Mouse (Mus musculus): ENCODE results near the gene Tmub1. TPM values are rescaled to one million over a fixed set of nuclear protein-coding genes. Genes with fewer than 3 reads are reported as not detected.

Gene Tmub1
- polyA plus RNA-seq, 1 experiment = 49.5 TPM

- peak; percentile 70 for DNase-seq
- TF ChIP-seq POLR2A (IDR thresholded peaks at IDR 0.05; ENCODE audit: borderline replicate concordance, extremely low read depth, low read depth, low read length) (0 out of 2 replicates have a peak, but pooled peaks have one; percentile 22), CTCF (IDR thresholded peaks at IDR 0.05; ENCODE audit: insufficient read depth, low read length) (peak; percentile 52; the same call in 1 of the 2 replicates)
- Histone ChIP-seq H3K4me1 (ENCODE audit: control insufficient read depth, insufficient read depth, low read length) (no peaks in the 10 kb centered on the region; the same call in 1 of the 2 replicates), H3K4me3 (replicated peaks; ENCODE audit: extremely low read depth, low read depth, low read length) (peak overlapping the region; percentile 4)
- 5% methylated on average over 21 of the region's 21 CpGs for WGBS
Measured at GRCm38 (mm10) chr5:24416222-24416736, 31.4 kb downstream of the Tmub1 start.

- H3K4me3 ChIP-seq (replicated peaks; ENCODE audit: extremely low read depth, low read depth, low read length) = no peak overlapping the region
- no peak for DNase-seq
- WGBS = 73% methylated on average over 13 of the region's 13 CpGs
- TF ChIP-seq POLR2A (IDR thresholded peaks at IDR 0.05; ENCODE audit: borderline replicate concordance, extremely low read depth, low read depth, low read length) (no peak), CTCF (IDR thresholded peaks at IDR 0.05; ENCODE audit: insufficient read depth, low read length) (no peak)
- no peaks in the 10 kb centered on the region; the same call in 1 of the 2 replicates for H3K4me1 ChIP-seq (ENCODE audit: control insufficient read depth, insufficient read depth, low read length)
Measured at GRCm38 (mm10) chr5:24413938-24414337, 33.7 kb downstream of the Tmub1 start.

- no peaks in the 10 kb centered on the region; the same call in 1 of the 2 replicates for H3K4me1 ChIP-seq (ENCODE audit: control insufficient read depth, insufficient read depth, low read length)
- WGBS = 46% methylated on average over 11 of the region's 11 CpGs
- DNase-seq = no peak
- H3K4me3 ChIP-seq (replicated peaks; ENCODE audit: extremely low read depth, low read depth, low read length) = no peak within 1 kb of the TSS
- TF ChIP-seq POLR2A (IDR thresholded peaks at IDR 0.05; ENCODE audit: borderline replicate concordance, extremely low read depth, low read depth, low read length) (no peak), CTCF (IDR thresholded peaks at IDR 0.05; ENCODE audit: insufficient read depth, low read length) (no peak)
Measured at GRCm38 (mm10) chr5:24413042-24413693, 34.5 kb downstream of the Tmub1 start, which contains the start of gene Asic3. TSS of gene Asic3 (plus strand) at chr5:24413392.

- TF ChIP-seq CTCF (IDR thresholded peaks at IDR 0.05; ENCODE audit: insufficient read depth, low read length) = no peak
- no peak for TF ChIP-seq POLR2A (IDR thresholded peaks at IDR 0.05; ENCODE audit: borderline replicate concordance, extremely low read depth, low read depth, low read length)
- DNase-seq = no peak
- 88% methylated on average over 2 of the region's 2 CpGs for WGBS
- Histone ChIP-seq H3K4me1 (ENCODE audit: control insufficient read depth, insufficient read depth, low read length) (no peaks in the 10 kb centered on the region; the same call in 1 of the 2 replicates), H3K4me3 (replicated peaks; ENCODE audit: extremely low read depth, low read depth, low read length) (no peak overlapping the region)
Measured at GRCm38 (mm10) chr5:24412063-24412462, 35.6 kb downstream of the Tmub1 start.

- TF ChIP-seq CTCF (IDR thresholded peaks at IDR 0.05; ENCODE audit: insufficient read depth, low read length) (no peak), POLR2A (IDR thresholded peaks at IDR 0.05; ENCODE audit: borderline replicate concordance, extremely low read depth, low read depth, low read length) (no peak)
- H3K4me1 ChIP-seq (ENCODE audit: control insufficient read depth, insufficient read depth, low read length) = no peaks in the 10 kb centered on the region
- no peak for DNase-seq
- no peak overlapping the region for H3K4me3 ChIP-seq (replicated peaks; ENCODE audit: extremely low read depth, low read depth, low read length)
- WGBS = 83% methylated on average over 2 of the region's 2 CpGs
Measured at GRCm38 (mm10) chr5:24409466-24409865, 38.2 kb downstream of the Tmub1 start.

- Histone ChIP-seq H3K4me1 (ENCODE audit: control insufficient read depth, insufficient read depth, low read length) (no peaks in the 10 kb centered on the region), H3K4me3 (replicated peaks; ENCODE audit: extremely low read depth, low read depth, low read length) (no peak overlapping the region)
- TF ChIP-seq POLR2A (IDR thresholded peaks at IDR 0.05; ENCODE audit: borderline replicate concordance, extremely low read depth, low read depth, low read length) (no peak), CTCF (IDR thresholded peaks at IDR 0.05; ENCODE audit: insufficient read depth, low read length) (no peak)
- no peak for DNase-seq
- 74% methylated on average over 13 of the region's 13 CpGs for WGBS
Measured at GRCm38 (mm10) chr5:24408651-24409050, 39.0 kb downstream of the Tmub1 start.

- Histone ChIP-seq H3K4me1 (ENCODE audit: control insufficient read depth, insufficient read depth, low read length) (no peaks in the 10 kb centered on the region), H3K4me3 (replicated peaks; ENCODE audit: extremely low read depth, low read depth, low read length) (no peak overlapping the region)
- WGBS = 72% methylated on average over 3 of the region's 3 CpGs
- TF ChIP-seq POLR2A (IDR thresholded peaks at IDR 0.05; ENCODE audit: borderline replicate concordance, extremely low read depth, low read depth, low read length) (no peak), CTCF (IDR thresholded peaks at IDR 0.05; ENCODE audit: insufficient read depth, low read length) (no peak)
- DNase-seq = no peak
Measured at GRCm38 (mm10) chr5:24405389-24405876, 42.2 kb downstream of the Tmub1 start.

GRCm38 (mm10) chr5:24404594-24405360 is 42.9 kb downstream of the Tmub1 start:
- DNase-seq = no peak
- Histone ChIP-seq H3K4me3 (replicated peaks; ENCODE audit: extremely low read depth, low read depth, low read length) (no peak overlapping the region), H3K4me1 (ENCODE audit: control insufficient read depth, insufficient read depth, low read length) (no peaks in the 10 kb centered on the region)
- no peak for TF ChIP-seq POLR2A (IDR thresholded peaks at IDR 0.05; ENCODE audit: borderline replicate concordance, extremely low read depth, low read depth, low read length)
- no peak for TF ChIP-seq CTCF (IDR thresholded peaks at IDR 0.05; ENCODE audit: insufficient read depth, low read length)
- WGBS = 73% methylated on average over 6 of the region's 6 CpGs

GRCm38 (mm10) chr5:24401969-24402368 is 45.7 kb downstream of the Tmub1 start:
- TF ChIP-seq CTCF (IDR thresholded peaks at IDR 0.05; ENCODE audit: insufficient read depth, low read length) (no peak), POLR2A (IDR thresholded peaks at IDR 0.05; ENCODE audit: borderline replicate concordance, extremely low read depth, low read depth, low read length) (no peak)
- Histone ChIP-seq H3K4me1 (ENCODE audit: control insufficient read depth, insufficient read depth, low read length) (no peaks in the 10 kb centered on the region), H3K4me3 (replicated peaks; ENCODE audit: extremely low read depth, low read depth, low read length) (no peak overlapping the region)
- no peak for DNase-seq
- 68% methylated on average over 9 of the region's 9 CpGs for whole genome bisulfite sequencing

Measured in lung, adult 2 months (tissue).